Mouse (Mus musculus) left cerebral cortex, adult 11 months (tissue): Measurements from ENCODE around the gene Tmem214.

Experiments used
- DNase-seq: peaks from one replicate; pipeline ENCODE4 v3.0.0; 2022; ENCODE audit warnings: low spot score

The Tmem214 gene

GRCm38 (mm10) chr5:30915456-30915855 is 47.6 kb downstream of the Tmem214 start:
- no peak for DNase-seq

- peak; percentile 95 for DNase-seq
Observed at GRCm38 (mm10) chr5:30915974-30916433, 48.2 kb downstream of the Tmem214 start.

DNA sequence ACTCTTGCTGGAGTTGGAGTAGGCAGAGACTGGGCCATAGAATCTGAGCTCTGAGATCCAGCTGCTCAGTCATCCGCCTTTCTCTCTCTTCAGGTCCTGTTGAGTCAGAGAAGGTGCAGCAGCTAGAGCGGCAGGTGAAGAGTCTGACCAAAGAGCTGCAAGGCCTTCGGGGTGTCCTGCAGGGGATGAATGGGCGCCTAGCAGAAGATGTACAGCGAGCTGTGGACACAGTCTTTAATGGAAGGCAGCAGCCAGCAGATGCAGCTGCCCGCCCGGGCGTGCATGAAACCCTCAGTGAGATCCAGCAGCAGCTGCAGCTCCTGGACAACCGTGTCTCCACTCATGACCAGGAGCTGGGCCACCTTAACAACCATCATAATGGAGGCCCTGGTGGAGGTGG is 49.0 kb downstream of the Tmem214 start:
- DNase-seq, result no peak

DNA sequence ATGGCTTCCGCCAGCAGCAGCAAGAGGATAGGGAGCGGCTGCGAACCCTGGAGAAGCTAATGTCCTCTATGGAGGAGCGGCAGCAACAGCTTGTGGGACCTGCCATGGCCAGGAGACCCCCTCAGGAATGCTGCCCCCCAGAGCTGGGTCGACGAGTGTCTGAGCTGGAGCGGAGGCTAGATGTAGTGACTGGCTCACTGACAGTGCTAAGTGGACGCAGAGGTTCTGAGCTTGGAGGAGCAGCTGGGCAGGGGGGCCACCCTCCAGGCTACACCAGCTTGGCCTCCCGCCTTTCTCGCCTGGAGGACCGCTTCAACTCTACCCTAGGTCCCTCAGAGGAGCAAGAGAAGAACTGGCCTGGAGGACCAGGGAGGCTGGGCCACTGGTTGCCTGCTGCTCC is 49.5 kb downstream of the Tmem214 start:
- DNase-seq, result no peak

- no peak for DNase-seq
Observed at GRCm38 (mm10) chr5:30917891-30918670, 50.3 kb downstream of the Tmem214 start.

GRCm38 (mm10) chr5:30918691-30919090 is 50.9 kb downstream of the Tmem214 start:
- DNase-seq, result no peak

DNA sequence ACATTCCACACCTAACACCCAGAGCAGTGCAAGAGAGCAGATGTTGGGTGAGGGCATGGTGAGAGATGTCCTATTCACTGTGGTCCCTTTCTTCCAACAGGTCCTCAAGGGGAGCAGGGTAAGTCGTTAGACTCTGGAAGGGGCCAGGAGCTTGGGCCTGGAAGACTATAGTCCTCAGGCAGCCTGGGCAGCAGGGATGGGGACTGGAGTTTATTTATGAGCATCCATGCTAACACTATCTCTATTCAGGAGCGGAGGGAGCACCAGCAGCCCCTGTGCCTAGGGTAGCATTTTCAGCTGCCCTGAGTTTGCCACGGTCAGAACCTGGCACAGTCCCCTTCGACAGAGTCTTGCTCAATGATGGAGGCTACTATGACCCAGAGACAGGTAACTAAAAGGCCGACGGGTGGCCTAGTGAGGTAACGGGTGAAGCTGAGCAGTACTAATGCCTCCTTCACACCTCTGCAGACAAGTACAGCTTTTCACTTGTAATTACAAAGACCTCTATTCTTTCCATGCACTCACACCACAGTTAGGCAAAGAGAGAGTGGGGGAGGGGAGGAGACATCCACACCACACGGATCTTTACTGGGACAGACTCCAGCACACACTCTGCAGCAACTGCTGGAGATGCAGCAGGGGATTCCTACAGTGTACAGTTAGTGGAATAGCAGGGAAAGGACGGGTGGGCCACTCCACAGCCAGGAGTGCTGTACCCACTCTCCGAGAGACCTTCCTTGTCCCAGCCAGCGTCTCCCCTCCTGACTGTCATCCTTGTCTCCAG is 52.2 kb downstream of the Tmem214 start:
- no peak for DNase-seq

- no peak for DNase-seq
Observed at GRCm38 (mm10) chr5:30920621-30921020, 52.8 kb downstream of the Tmem214 start.

DNA sequence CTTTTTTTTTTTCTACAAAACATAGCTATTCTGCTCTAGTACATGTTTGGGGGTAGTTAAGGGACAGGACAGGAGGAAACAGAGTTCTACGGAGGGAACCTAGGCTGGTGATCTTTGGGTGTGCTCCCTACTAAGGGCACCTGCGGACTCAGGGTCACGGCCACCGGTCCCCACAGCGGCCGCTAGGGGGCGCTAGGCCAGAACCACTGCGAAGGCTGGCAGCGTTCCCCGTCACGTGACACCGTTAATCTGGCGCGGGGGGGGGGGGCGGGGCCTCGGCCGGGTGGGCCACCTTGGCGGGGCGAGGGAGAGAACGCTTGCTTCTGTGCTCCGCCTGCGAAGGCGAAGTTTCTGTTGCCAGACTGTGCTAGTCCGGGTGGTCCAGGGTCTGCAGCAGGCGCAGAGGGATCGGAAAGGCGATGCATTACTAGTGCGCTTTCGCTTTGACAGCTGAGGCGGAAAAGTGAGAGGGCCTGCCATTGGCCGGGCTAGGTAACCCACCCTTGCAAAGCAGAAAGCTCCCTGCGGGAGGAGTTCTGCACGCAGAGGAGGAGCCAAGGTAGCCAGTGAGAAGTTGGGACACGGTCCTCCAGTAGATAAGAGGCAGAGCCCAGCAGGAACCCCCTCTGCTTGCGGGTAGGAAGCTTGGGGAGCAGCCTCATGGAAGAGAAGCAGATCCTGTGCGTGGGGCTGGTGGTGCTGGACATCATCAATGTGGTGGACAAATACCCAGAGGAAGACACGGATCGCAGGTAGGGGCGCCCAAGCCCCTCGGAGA is 53.6 kb downstream of the Tmem214 start, which contains the start of gene Khk:
Gene Khk (plus strand): TSS at position 176 of the 778 bp plus-strand sequence.
- DNase-seq, result peak; percentile 68

DNA sequence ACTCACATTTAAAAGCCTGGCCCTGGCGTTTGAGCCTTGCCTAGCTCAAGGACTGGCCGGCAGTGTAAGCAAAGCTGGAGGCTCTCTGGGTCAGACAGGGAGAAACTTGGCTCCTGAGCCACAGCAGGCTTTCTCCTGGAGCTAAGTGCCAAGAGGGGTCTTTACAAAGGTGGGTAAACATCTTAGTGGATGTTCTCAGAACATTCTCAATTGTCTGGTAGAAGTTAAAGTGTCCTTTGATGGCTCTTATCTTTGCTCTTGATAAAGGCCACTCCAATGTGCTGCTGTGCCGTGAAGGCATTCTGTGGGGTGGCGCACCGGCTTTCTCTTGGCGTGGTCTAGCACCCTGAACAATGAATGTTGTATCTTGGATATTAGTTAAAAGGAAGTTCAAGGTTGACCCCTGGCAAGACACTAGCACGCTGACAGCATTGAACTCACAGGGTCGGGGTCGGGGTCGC is 54.8 kb downstream of the Tmem214 start:
- DNase-seq, result no peak

DNA sequence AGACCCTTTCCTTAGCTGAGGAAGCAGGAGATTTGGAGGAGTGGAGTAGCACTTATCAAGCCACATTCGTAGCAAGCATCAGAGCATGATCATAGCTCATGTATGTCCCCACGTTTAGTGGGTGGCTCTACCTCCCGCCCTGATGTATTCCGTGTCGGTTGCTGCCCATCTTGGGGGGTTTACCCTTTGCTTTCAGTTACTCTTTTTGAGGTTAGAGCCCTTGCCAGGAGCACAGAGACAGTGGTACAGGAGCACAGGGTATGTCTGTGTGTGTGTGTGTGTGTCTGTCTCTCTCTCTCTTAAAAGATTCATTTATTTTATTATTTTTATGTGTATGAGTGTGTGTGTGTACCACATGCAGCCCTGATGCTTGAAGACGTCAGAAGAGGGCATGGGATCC is 55.3 kb downstream of the Tmem214 start:
- no peak for DNase-seq

GRCm38 (mm10) chr5:30924614-30925013 is 56.8 kb downstream of the Tmem214 start:
- DNase-seq, result no peak

DNA sequence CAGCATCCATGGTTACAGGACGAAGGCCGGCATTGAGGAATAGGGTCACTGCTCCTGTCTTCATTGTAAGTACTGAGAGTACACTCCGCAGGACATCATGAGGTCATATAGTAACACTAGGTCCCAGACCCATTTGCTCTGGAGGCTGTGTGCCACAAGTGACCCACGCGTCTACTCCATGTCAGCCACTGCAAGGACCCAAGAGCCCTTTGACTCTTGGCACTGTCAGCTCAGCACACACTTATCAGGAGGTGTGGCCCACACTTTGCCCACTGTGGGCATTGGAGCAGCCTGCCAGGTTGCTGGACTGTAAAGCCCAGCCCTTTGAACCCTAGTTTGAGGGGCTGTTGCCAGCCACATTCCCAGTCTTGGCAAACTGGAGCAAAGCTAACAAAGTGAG is 57.4 kb downstream of the Tmem214 start:
- no peak for DNase-seq

DNA sequence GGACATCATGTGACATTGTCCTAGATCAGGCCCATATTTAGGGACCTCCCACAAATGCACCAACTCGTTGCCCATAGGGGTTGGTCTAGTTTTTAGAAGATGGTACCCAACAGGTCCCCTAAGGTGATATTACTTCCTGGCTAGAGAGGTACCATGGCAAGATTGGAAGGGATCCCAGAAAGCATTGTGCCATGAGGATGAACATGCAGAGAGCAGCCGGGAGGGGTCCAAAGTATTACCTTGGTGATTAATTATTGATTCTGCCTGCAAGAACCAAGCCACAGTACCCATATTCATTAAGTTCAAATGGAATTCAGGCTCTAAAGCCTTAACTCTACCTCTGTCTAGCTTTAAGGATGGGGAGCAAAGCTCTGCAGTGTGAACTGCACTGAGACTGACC is 58.3 kb downstream of the Tmem214 start:
- no peak for DNase-seq

- no peak for DNase-seq
Observed at GRCm38 (mm10) chr5:30927945-30928529, 60.2 kb downstream of the Tmem214 start.
